Mouse (Mus musculus): ENCODE measurements around the gene Oard1.

The Oard1 gene

DNA sequence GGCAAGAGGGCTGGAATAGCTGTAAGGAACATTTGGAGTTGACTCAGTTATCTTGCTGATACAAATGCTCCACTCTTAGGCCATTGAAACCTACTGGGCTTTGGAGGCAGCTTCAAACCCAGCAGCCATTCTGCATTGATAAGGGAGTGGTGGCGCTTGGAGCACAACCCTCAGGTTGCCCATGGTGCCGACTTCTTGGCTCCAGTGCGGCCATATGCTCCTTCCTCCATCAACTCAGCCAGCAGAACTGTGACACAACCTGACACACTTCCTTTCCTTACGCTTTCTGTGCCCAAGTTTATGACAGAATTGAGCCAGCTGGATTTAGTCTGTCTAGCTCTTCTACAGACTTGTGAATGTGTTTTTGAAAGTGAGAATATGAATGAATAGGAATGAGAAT lies 2.7 kb upstream of the Oard1 start:
- in situ Hi-C loops (cut with MboI; ENCODE audit: unreplicated experiment in 2 of 2): loop anchor here (10.0 to 25.0 kb wide), 4 partner anchors 302 to 1780 kb away; partner anchors contain the start of genes Rftn1 (in 1 of the 2) and Ubr2 (in 1 of the 2)

DNA sequence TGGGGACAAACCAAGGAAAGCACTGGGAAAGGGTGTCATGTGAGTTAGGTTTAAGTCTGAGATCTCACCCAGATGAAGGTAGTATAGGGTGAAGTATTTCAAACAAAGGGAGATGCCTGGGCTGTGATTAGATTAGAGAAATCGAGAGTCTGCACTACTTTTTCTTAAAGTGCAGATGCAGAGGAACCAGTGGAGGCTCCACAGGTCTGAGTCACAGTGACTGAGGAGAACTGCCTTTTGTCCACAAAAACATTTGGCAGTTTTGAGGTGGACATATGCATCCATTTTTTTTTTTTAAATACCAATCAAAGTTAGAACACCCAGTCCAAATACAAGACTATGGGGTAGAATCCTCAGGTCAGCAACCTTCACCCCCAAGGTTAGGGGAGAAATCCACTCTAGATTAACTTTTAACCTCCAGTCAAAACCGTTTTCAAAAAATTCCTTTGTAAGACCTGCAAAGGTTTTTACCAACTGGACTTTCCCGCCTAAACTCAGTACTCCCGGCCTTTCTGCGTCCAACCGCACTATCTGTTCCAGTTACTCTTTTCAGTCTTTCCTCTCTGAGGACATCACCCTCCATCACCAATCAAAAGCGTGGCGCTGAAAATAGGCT lies 1.8 kb upstream of the Oard1 start:
- in situ Hi-C loops (cut with MboI; ENCODE audit: unreplicated experiment in 2 of 2): loop anchor here (10.0 to 25.0 kb wide), 4 partner anchors 303 to 1779 kb away; partner anchors contain the start of genes Rftn1 (in 1 of the 2) and Ubr2 (in 1 of the 2)

- in situ Hi-C loops (cut with MboI; ENCODE audit: unreplicated experiment in 2 of 2): loop anchor here (10.0 to 25.0 kb wide), 4 partner anchors 304 to 1779 kb away; partner anchors contain the start of genes Rftn1 (in 1 of the 2) and Ubr2 (in 1 of the 2)
These were observed 1.1 kb upstream of the Oard1 start for GRCm38 (mm10) chr17:48408526-48409291.

DNA sequence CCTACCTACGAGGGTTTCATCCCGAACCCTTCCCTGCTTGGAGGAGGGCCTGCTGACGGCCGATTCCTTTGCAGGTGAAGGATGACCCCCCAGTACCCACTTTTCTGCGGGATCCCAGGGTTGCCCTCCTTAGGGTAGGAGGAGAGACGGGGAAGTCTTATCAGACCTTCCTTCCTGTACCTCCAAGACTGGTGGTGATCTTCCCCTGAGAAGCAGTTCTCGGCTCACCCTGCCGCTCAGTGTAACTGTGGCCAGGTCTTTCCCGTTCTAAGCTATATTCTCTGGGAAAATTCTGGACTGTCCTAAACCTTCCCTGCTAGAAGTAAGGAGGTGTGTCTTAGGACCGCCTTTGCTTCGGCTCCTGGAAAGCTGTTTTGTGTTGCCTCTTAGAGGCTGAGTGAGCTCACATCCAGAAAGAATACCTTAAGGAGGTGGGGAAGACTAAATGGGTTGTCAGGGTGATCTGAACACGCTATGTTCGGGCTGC lies 528 bp downstream of the Oard1 start:
- in situ Hi-C loops (cut with MboI; ENCODE audit: unreplicated experiment in 2 of 2): loop anchor here (5.0 to 25.0 kb wide), 9 partner anchors 57 to 1777 kb away; partner anchors contain the start of genes Rftn1 (in 1 of the 2) and Ubr2 (in 1 of the 2)

GRCm38 (mm10) chr17:48411241-48411640 lies 1.4 kb downstream of the Oard1 start:
- in situ Hi-C loops (cut with MboI; ENCODE audit: unreplicated experiment in 2 of 2): loop anchor here (5.0 to 25.0 kb wide), 9 partner anchors 56 to 1776 kb away; partner anchors contain the start of genes Rftn1 (in 1 of the 2) and Ubr2 (in 1 of the 2)

DNA sequence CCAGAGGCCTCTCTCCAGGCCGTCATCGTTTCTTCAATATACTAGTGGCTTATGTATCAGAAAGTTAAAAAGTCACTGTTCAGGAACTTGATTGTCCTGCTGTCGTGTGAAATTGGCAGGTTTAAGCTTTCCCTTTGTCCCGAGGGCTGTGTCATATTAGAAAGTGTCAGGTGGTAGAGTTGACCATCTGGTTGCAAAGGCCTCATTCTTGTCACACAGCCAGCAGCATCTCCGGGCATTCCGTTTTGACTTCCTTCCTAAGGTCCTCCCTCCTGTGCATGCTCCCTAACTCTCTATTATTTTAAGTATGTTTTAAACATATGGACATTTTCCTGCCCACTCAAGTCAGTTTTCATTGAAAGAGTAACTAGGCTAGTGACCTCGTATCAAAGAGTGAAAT lies 6.2 kb downstream of the Oard1 start:
- in situ Hi-C loops (cut with MboI; ENCODE audit: unreplicated experiment in 2 of 2): loop anchor here (5.0 to 25.0 kb wide), 6 partner anchors 186 to 1771 kb away; partner anchors contain the start of genes Rftn1 (in 1 of the 2) and Ubr2 (in 1 of the 2)

GRCm38 (mm10) chr17:48416425-48417195 lies 6.8 kb downstream of the Oard1 start:
- in situ Hi-C loops (cut with MboI; ENCODE audit: unreplicated experiment in 2 of 2): loop anchor here (5.0 to 25.0 kb wide), 6 partner anchors 186 to 1771 kb away; partner anchors contain the start of genes Rftn1 (in 1 of the 2) and Ubr2 (in 1 of the 2)

DNA sequence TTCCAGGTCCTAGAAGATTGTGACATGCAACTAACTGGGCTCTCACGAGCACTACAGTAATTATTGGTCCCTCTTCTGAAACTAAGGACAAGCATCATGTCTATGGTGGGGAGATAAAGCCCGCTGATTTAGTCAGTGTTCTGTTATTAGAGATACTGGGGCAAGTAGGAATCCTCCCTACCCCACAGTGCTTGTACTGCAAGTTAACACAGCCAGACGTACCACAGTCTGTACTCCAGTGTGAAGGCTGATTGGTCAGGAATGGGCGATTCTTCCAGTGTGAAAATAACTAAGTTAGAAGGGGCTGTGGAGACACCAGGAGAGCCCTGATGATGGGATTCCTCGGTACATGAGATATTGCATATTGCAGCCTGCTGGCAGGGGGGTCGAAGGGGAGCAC lies 7.7 kb downstream of the Oard1 start:
- in situ Hi-C loops (cut with MboI; ENCODE audit: unreplicated experiment in 2 of 2): loop anchor here (5.0 to 25.0 kb wide), 6 partner anchors 185 to 1770 kb away; partner anchors contain the start of genes Rftn1 (in 1 of the 2) and Ubr2 (in 1 of the 2)

- in situ Hi-C loops (cut with MboI; ENCODE audit: unreplicated experiment in 2 of 2): loop anchor here (5.0 to 25.0 kb wide), 6 partner anchors 184 to 1769 kb away; partner anchors contain the start of genes Rftn1 (in 1 of the 2) and Ubr2 (in 1 of the 2)
These were observed 8.4 kb downstream of the Oard1 start for GRCm38 (mm10) chr17:48418174-48418573.

DNA sequence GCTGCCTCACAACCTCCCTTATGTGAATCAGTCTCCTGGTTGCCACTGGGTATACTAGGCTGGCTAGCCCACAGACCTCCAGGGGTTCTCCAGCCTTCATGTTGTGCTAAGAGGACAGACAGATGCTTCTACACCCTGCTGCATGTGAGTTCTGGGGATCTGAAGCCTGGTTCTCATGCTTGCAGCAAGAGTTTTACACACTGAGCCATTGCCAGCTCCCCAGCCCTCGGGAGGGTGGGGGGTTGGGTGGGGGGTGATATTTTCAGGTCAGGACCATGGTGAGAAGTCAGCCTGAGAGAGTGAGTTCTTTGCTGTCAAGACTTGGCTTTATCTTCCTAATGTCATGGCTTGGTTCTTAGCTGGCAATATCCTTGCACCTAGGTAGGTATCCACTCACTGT lies 9.0 kb downstream of the Oard1 start:
- in situ Hi-C loops (cut with MboI; ENCODE audit: unreplicated experiment in 2 of 2): loop anchor here (5.0 to 25.0 kb wide), 6 partner anchors 184 to 1769 kb away; partner anchors contain the start of genes Rftn1 (in 1 of the 2) and Ubr2 (in 1 of the 2)

DNA sequence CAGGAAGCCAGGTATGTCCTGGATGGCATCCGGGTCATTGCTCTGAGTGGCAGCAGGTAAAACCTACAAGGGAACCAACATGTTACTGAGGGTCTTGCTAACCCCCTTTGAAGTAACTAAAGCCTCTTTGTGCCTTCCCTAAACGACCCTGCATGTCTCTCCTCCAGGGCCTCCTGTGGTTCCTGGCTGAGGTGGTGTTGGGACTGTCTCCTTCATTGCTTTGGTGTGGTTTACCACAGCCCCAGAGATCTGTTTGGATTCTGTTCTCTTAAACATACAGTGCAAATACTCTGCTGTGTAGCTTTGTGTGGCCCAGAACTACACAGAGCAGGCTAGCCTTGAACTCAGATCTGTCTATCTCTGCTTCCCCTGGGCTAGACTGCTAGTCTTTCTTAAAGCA lies 9.8 kb downstream of the Oard1 start:
- in situ Hi-C loops (cut with MboI; ENCODE audit: unreplicated experiment in 2 of 2): loop anchor here (5.0 to 25.0 kb wide), 6 partner anchors 183 to 1768 kb away; partner anchors contain the start of genes Rftn1 (in 1 of the 2) and Ubr2 (in 1 of the 2)

- in situ Hi-C loops (cut with MboI; ENCODE audit: unreplicated experiment in 2 of 2): loop anchor here in 1 of 2 experiments (25.0 kb wide), 2 partner anchors 1412 to 1763 kb away; partner anchors contain the start of genes Rftn1 and Ubr2
These were observed 14.4 kb downstream of the Oard1 start for GRCm38 (mm10) chr17:48424237-48424636.

DNA sequence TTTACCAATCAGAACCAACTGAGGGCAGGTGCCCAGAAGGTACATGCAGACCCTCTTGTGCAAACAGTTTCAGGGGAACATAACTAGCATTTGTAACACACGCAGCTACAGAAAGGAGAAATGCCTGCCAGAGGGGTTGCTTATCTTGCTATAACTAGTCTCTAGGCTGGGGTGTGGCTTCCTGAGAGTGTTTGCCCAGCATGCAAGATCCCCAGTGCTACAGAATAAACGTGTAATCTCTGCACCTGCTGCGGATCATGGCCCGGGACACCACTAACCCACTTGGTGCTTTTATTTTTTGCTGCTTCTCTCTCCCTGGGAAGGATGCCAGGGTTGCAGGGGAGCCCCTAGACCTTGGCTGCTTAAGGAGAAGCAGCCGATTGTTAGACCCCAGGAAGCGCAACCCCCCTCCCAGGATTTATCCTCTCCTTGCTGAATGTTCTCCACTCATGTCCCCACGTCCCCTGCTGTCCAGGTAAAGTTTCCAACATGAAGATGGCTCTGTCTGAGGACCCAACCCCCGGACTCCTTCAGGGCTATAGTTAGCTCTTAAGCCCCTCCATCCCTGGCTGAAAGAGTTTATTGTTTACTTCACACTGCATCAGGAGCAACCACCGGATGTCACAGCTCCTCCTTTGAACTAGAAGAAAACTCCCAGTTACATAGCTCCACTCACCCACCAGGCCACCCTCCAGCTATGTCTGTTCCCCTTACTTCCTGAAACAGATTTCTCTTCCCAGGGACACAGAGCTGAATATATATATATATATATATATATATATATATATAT lies 16.2 kb downstream of the Oard1 start:
- in situ Hi-C loops (cut with MboI; ENCODE audit: unreplicated experiment in 2 of 2): no loop called here

- in situ Hi-C loops (cut with MboI; ENCODE audit: unreplicated experiment in 2 of 2): no loop called here
These were observed 17.4 kb downstream of the Oard1 start for GRCm38 (mm10) chr17:48426991-48427750.

DNA sequence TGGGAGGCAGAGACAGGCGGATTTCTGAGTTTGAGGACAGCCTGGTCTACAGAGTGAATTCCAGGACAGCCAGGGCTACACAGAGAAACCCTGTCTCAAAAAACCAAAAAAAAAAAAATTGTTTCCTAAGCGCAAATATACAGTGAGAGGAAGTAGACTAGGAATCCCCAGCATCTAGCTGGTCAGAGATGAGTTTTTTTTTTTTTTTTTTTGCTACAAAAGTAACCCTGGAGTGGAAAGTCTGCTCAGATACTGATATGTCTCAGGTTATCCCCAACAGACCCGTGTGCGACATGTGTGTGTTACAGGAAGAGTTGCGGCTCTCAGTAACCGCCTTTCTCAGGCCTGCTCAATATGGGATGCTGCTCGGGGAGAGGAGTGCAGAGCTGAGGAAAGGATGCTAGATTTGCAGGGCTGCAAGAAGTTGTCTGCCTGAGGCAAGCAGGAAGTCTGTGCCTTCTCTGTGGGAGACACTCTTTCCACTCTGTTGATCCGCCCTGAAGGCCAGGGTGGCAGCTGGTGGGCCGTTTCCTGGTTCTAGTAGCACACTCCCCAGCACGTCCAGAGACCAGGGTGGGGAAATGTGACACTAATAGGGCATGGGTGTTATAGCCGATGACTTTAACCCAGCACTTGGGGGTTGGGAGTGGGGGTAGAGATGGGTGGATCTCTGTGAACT lies 18.2 kb downstream of the Oard1 start:
- in situ Hi-C loops (cut with MboI; ENCODE audit: unreplicated experiment in 2 of 2): no loop called here

DNA sequence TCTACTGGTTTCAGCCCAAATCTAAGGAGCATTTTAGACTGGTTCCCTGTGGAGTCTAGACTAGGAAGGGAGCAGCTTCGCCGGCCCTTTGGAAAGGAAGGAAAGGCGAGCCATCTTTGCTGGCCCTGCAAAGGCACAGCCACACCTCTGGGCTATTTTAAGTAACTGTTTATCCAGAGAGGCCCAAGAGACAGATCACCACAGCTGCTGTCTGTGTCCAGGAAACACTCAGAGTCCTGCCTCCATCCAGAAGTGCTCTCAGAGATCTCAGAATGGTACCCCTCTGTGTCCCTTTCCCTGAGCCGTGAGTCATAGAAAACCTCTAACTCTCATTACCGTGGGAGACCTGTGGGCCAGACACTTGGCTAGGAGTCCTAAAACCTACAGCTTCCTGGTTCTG lies 20.6 kb downstream of the Oard1 start:
- in situ Hi-C loops (cut with MboI; ENCODE audit: unreplicated experiment in 2 of 2): no loop called here

GRCm38 (mm10) chr17:48431054-48431453 lies 21.2 kb downstream of the Oard1 start:
- in situ Hi-C loops (cut with MboI; ENCODE audit: unreplicated experiment in 2 of 2): no loop called here

Measured in v-Abl transformed pro-B cells (cell line).